Mouse (Mus musculus): ENCODE measurements at regions not wholly inside any gene's neighbourhood (a gene's known extent, or its start where the extent isn't known, plus 50 kb on each side); places are given as distances from the start of the nearest gene placed in this dataset.

DNA sequence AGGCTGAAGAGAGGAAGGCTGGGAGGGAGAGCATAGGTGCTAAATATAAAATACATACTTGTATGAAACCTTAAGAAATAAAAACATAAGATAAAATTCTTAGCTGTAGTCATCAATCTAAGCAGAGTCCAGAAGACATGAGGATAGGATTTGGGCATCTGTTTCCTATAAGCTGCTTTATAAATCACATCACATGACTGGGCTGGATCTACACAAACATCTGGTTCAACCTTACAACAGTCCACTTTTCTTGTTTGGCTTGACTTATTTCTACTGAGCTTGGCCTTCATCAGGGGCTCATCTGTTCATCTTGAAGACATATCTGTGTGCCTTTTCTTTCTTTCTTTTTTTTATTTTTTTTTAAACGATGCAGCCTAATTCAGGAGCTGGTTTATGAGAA lies 338.9 kb upstream of the Nrsn1 start:
- TF ChIP-seq ZNF384 (IDR thresholded peaks at IDR 0.05; ENCODE audit: low read depth, low read length) (no peak), MAFK (IDR thresholded peaks at IDR 0.05; ENCODE audit: insufficient read depth, low read depth, low read length) (no peak)
